Mouse (Mus musculus) CD4-positive, CD25-positive, alpha-beta regulatory T cell, adult 2 months (primary cell): ENCODE data around the gene Gm44973.
A peak's percentile ranks its signal among the peaks of the same experiment; 100 is the strongest.
"Not testable (repeated sequence)": the region's sequence is repeated elsewhere in the genome, so short reads cannot be mapped to it uniquely, and the experiment has no call there.

Experiments used
- DNase-seq: peaks from one replicate; pipeline ENCODE4 v3.0.0-alpha.2; 2012; ENCODE audit warnings: low read depth, low spot score

Gm44973 gene

DNA sequence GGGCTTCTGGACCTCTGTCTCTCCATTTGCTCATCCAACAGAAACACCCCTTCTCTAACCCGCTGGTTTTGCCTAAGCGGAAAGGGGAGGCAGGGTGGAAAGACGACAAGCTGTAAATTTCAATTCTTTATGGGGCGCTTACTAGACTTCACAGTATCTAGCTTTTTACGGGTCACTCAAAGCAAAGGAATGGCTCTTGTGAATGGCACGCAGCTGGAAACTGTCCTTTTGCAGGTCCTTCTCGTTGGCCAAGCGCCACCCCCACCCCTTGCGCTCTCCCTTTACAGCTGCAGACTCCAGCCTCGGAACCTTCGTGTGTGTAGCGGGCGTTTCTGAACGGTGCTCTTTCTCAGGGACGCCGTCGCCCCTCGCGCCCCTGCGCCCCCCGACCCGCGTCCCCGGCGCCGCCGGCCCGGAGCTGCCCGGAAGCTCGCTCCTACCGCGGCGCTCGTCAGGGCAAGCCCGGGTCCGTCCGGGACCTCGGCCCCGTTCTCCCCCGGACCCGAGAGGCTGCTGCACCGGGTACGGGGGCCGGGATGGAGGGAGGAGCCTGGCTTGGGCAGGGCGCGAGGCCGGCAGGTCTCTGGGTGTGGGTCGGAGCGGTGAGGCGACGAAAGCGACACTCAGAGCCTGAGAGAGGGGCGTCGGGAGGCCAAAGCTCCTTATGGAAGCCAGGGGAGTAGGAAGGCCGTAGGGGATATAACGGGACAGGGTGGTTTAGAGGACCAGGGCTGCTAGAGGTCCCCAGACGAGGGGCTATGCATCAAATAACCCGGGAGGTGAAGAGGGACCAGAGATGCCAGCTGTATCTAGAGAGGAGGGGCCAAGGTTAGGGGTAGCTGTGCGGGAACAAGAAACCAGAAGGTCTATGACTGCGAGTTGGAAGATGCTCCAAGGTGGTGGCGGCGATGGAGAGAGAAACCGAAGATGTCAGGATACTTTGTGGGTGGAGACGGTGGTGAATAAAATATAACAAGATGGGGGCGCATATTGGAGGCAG is 36.2 kb downstream of the Gm44973 start, which contains the start of gene Zfp580:
TSS of gene Zfp580 (plus strand) at position 346 of the 1,000 bp plus-strand sequence.
- DNase-seq: peak; percentile 76

GRCm38 (mm10) chr7:5052438-5052837 is 37.1 kb downstream of the Gm44973 start:
- peak; percentile 36 for DNase-seq

DNA sequence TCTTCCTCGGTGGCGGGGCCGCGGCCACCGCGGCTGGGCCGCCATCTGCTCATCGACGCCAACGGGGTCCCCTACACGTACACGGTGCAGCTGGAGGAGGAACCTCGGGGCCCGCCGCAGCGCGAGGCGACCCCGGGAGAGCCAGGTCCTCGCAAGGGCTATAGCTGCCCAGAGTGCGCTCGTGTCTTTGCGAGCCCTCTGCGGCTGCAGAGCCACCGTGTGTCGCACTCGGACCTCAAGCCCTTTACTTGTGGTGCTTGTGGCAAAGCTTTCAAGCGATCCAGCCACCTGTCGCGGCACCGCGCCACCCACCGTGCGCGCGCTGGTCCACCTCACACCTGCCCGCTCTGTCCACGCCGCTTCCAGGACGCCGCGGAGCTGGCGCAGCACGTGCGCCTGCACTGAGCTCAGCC is 37.6 kb downstream of the Gm44973 start:
- peak; percentile 35 for DNase-seq

GRCm38 (mm10) chr7:5053456-5054179 is 38.3 kb downstream of the Gm44973 start:
- DNase-seq: no peak

DNA sequence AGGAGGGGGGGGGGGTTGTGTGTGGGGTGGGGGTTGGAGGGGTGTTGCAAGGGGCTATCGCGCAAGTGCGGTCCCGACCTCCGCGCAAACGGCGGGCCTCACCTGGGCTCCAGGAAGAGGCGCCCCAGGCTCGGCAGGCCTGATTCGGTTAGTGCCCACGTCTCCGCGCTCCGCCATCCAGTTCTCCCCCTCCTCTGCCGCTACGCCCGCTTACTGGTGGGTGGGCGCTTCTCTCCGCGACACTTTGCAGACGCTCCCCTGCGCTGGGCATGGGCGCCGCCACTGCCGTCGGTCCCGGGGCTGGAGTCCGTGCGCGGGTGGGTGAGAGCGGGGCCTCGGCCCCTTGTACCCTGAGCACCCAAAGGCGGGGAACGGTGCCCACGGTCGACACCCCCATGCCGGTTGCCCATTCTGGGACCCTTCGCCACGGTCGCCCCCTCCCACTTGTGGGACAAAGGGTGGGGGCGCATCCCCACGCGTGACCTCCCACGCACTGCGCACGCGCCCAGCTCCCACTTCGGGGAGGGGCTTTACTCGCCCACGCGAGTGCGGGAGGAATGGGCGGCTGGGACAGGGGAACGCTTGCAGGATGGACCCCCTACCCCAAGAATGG is 41.5 kb downstream of the Gm44973 start:
- no peak for DNase-seq

DNA sequence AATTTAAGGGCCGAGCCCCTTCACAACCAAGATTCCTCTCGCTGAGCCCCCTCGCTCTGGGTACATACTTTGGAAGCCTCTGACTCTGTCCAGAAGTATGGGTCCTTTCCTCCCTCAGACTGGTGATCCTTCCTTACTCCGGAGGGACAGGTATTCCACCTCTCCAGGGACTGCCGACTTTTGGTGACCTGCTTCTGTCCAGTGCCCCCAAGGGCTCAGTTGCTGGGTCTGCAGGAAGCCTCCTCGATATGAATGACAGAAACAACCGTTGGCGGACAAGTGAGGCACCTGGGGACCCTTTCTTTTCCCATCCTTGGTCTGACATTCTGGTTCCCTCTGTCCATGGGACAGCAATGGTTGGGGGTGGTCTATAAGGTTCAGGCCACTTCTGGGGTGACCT is 42.1 kb downstream of the Gm44973 start:
- no peak for DNase-seq

DNA sequence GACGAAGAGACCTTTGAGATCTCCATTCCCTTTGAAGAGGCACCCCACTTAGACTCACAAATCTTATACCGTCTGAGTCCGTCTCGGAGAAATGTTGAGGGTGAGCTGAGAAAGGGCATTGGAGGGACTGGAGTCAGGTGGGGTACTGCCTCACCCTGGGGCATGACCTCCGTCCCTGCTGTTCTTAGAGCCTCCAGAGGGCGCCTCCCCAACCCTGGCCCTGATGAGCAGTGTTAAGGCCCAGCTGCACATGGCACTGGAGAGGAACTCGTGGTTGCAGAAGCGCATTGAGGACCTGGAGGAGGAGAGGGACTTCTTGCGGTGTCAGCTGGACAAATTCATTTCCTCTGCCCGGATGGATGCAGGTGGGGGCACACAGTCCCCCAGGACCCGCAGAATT is 42.5 kb downstream of the Gm44973 start:
- peak; percentile 52 for DNase-seq

- no peak for DNase-seq
Measured at GRCm38 (mm10) chr7:5058631-5059030, 43.3 kb downstream of the Gm44973 start.

DNA sequence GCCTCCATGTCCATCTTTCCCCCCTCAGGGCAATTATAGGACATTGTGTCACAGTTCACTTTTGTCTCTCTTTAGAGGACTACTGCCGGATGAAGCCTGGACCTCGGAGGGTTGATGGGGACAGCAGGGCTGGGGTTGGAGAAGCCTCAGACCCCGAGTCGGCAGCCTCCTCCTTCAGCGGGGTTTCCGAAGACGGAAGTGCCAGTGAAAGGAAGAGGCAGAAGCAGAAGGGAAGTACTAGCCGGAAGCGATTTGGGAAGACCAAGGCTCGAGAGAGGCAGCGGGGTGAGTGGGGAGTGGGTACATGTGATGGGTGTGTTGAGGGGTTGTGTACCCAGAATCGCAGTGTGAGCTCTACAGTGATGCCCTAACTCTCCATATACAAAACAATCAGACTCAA is 44.1 kb downstream of the Gm44973 start:
- DNase-seq: no peak

DNA sequence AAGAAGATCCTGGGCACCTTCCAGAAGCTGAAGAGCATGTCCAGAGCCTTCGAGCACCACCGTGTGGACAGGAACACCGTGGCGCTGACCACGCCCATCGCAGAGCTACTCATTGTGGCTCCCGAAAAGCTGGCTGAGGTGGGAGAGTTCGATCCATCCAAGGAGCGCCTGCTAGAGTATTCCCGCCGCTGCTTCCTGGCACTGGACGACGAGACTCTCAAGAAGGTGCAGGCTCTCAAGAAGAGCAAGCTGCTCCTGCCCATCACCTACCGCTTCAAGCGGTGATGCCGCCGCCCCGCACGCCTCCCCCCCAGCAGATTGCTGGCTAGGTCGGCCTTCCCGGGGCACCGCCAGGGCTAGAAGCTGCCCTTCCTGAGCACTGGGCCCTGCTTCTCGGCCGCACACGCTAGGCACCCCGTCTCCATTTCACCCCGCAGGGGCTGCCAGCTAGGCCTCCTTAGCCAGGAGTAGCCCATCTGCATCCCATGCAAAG is 45.0 kb downstream of the Gm44973 start:
- peak; percentile 84 for DNase-seq

DNA sequence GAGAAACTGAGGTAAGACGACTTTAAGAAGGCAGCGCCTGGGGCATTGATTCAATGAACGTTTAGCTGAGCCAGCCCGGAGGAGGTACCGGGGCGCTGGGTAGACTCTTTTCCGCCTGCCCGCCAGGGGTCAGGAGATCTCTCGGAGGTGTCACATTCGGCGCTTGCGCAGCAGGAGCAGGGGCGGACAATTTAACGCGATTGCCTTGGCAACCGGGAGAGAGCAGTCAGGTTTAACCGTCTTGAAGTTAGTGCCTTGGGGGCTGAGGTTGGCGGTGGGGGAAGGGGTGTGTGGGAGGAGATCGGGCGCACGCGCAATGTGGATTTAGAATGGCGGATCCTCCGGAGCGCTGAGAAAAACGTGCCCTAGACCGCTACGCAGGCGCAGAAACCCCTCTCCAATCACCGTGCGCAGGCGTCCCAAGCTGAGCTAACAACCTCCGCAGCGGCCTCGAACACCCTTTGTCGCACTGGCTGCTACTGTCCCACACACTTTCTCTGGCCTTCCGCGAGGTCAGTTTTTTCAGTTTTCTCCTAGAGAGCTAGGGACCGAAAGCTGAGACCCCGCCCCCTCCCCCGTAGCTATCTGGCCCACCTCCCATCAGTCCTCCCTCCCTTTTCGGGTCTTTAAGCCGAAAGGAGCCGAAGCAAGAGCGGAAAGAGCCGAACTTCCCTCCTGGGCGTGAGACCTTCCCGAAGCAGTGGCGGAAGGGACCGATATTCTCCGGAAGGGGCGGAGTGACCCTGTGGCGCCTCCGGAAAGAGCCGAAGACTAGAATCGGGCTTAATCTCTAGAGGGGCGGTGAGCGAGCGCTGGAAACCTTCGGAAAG is 45.9 kb downstream of the Gm44973 start:
- peak; percentile 99 for DNase-seq

DNA sequence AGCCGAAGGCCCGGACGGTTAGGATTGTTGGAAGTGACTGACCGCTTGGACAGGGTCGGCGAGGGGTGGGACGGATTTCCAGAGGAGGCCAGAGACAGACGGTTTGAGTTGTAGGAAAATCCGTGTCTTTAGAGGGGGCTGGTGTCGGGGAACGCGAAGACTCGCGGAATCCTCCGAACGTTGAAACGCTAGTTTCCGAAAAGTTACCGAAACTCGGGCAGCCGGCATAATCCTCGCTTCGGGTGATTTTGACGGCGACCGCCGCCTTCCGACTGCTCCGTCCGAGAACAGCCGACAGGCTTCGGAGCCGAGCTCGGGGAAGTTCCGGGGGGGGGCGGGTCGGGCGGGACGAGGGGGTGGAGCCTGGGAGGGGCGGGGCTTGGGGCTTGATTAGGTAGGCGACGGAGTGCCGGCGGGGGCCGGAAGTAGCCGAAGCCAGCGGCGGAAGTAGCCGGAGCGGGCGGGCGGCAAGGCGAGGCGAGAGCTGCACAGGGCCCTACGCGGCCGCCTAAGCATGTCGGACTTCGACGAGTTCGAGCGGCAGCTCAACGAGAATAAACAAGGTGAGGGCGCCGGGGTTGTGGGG is 46.6 kb downstream of the Gm44973 start, which contains the start of gene U2af2:
TSS of gene U2af2 (plus strand) at position 370 of the 586 bp plus-strand sequence.
- peak; percentile 96 for DNase-seq

- DNase-seq: peak; percentile 91
Measured at GRCm38 (mm10) chr7:5062360-5063001, 47.2 kb downstream of the Gm44973 start.

- DNase-seq: no peak
Measured at GRCm38 (mm10) chr7:5064886-5065285, 49.6 kb downstream of the Gm44973 start.

DNA sequence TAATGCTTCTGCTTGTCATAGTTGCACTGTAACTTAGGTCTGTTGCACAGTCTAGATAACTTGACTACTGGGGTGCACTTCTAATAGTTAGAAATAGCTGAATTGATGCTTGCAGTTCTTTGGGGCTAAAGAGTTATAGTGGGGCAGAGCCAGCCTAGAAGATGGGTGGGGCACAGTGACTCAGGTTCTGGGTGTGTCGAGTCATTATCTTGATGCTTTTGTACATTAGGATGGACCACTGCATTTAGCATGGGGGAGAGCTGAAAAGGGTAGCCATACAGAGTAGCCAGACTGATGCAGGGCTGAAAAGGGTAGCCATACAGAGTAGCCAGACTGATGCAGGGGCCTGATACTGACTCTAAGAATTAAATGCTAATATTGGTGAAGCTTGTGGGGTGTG is 58.3 kb downstream of the Gm44973 start:
- DNase-seq: no peak

DNA sequence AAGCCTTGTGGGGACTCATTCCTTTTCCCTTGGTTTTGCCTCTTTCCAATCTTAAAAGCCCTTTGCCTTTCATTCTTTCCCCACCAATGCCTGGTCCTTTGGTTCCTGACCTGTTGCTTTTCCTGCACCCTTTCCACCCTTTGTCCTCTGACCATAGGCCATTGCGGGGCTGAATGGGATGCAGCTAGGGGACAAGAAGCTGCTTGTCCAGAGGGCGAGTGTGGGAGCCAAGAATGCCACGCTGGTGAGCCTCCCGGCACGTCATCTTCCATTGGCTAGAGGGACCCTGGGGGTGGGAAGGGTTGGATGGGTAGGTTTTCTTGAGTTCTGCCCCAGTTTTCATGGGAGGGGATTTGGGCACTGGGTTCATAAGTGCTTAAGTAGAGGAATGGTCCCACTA is 59.7 kb downstream of the Gm44973 start:
- DNase-seq: no peak

GRCm38 (mm10) chr7:5076931-5077330 is 61.6 kb downstream of the Gm44973 start:
- DNase-seq: no peak

DNA sequence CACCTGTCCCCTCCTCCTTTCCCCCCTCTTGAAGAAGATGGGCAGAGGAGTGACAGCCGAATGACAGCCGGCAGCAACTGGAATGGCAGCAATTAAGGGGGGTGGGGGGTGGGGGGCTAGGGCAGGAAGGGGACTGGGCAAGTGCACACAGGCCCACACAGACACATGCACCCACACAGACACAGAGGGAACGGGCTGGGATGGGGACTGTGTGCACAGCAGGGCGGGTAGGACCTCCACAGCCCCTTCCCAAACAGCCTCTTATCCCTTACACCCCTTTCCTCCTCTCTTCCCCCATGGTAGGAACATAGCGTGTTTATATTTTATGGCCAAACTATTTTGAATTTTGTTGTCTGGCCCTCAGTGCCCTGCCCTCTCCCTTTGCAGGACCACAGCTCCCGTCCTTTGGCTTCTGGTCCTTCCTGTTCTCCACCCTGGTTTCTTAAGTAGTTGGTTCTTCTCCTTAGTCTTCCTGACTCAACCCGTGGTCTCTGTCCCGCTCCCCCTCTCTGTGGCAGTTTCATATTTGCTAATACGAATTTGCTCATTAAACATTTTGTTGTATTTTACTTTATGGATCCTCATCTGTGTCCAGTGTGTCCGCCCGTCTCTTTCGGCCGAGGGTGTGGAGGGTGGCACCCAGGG is 64.2 kb downstream of the Gm44973 start:
- DNase-seq: not testable (repeated sequence)

- peak; percentile 99 for DNase-seq
Measured at GRCm38 (mm10) chr7:5080010-5080751, 64.9 kb downstream of the Gm44973 start, which contains the start of gene Epn1. Gene Epn1 (plus strand): TSS chr7:5080235.
